8 mouse cellular contexts compared by ENCODE assay signal in the genomic region with DNA sequence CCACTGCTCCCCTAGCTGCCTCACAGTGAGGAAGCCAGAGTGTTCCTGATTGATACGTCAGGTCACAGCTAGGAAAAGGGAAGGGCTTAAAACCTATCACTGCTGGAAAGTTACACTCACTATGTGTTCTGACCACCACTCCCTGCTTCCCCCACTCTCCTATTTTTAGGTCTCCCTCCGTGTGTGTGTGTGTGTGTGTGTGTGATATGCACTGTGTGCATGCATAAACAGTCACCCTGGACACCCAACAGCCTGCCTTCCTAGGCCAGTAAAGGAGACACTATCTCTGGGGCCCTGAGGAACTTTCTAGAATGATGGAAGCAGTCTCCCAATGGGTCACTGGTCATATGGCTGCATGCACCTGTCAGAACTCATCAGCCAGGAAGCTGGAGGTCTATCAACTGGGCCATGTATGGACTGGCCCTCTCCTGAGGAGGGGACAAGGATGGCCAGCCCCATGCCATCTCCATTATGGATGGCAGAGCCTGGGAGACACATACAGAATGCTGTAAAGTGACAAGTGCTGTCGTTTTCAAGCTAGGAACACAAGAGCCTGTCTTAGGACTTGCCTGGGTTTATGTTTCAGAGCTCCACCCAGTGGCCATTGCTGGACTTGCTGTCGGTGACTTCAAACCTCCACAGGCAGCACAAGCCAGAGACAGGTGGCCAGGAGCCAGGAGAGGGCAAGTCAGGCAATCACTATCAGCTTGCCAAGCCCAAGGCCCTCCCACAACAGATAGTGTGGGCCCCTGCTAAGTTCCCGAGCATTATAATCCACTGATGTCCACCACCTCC. TPM values are rescaled to one million over a fixed set of nuclear protein-coding genes. Genes with fewer than 3 reads are reported as not detected.
A peak's percentile ranks its signal among the peaks of the same experiment; 100 is the strongest.
DNase-seq lines count a peak whose midpoint lies in the region; ATAC-seq lines count a peak whose summit lies in the region.

No protein-coding gene starts in this region.

- peak overlapping the region; percentile 83 for H3K4me3 ChIP-seq in megakaryocyte, embryonic 14.5 days (replicated peaks)

- peaks cover 98% of the 10 kb centered on the region for H3K4me1 ChIP-seq in megakaryocyte, embryonic 14.5 days

- H3K9me3 ChIP-seq in megakaryocyte, embryonic 14.5 days = no peaks in the 10 kb centered on the region

- H3K36me3 ChIP-seq in megakaryocyte, embryonic 14.5 days (replicated peaks; ENCODE audit: low read length) = peaks cover 86% of the 10 kb centered on the region

- no peaks in the 10 kb centered on the region for H3K27me3 ChIP-seq in megakaryocyte, embryonic 14.5 days (replicated peaks)

- ATAC-seq in inflammation-experienced regulatory T-cells, adult 6 months = peak; percentile 89

- peak; percentile 46 for DNase-seq in WW6 (ENCODE audit: low read depth, low spot score)
- DNase-seq in cerebellum, postnatal 36 days = peak; percentile 96 to 98
- peak; percentile 97 for DNase-seq in gastrocnemius, postnatal 10 days
- peak; percentile 73 to 95 for DNase-seq in left cerebral cortex, adult 9 months (ENCODE audit: low spot score in 2 of 2)
- peak; percentile 93 to 94 for DNase-seq in right cerebral cortex, postnatal 10 days (ENCODE audit: low spot score in 2 of 2)
- peak; percentile 91 for DNase-seq in urinary bladder, postnatal 14 days (ENCODE audit: low spot score)

RNA-seq across cellular contexts. Expression of gene C130050O18Rik, which starts 6.9 kb away (rescaled TPM):
- total RNA-seq in gastrocnemius, postnatal 10 days (2021) = 1 to 10 TPM; 1.0 to 1.5 TPM
- polyA plus RNA-seq in inflammation-experienced regulatory T-cells, adult 6 months (2017; shearing (Covaris generic)) = not detected
- 1.8 TPM in 1 of 2 replicates, not detected in the other for polyA plus RNA-seq in megakaryocyte, embryonic 14.5 days (2012; ENCODE audit: insufficient read depth, low replicate concordance)

RNA-seq across cellular contexts. Expression of gene Gpr146, which starts 20.7 kb away (rescaled TPM):
- total RNA-seq in gastrocnemius, postnatal 10 days (2021) = 10 to 100 TPM; 13.0 to 19.0 TPM
- 1 to 10 TPM; 3.9 to 5.8 (median 5.2) TPM for polyA plus RNA-seq in inflammation-experienced regulatory T-cells, adult 6 months (2017; shearing (Covaris generic))
- polyA plus RNA-seq in megakaryocyte, embryonic 14.5 days (2012; ENCODE audit: insufficient read depth, low replicate concordance) = 54.8 and 69.9 TPM in 2 replicates

RNA-seq across cellular contexts. Expression of gene Gper1, which starts 24.8 kb away (rescaled TPM):
- total RNA-seq in gastrocnemius, postnatal 10 days (2021) = 1 to 10 TPM; 2.3 to 2.7 TPM
- not detected for polyA plus RNA-seq in inflammation-experienced regulatory T-cells, adult 6 months (2017; shearing (Covaris generic))
- not detected in 2 replicates for polyA plus RNA-seq in megakaryocyte, embryonic 14.5 days (2012; ENCODE audit: insufficient read depth, low replicate concordance)

RNA-seq across cellular contexts. Expression of gene Cyp2w1, which starts 45.7 kb away (rescaled TPM):
- total RNA-seq in gastrocnemius, postnatal 10 days (2021) = not detected
- polyA plus RNA-seq in inflammation-experienced regulatory T-cells, adult 6 months (2017; shearing (Covaris generic)) = not detected
- polyA plus RNA-seq in megakaryocyte, embryonic 14.5 days (2012; ENCODE audit: insufficient read depth, low replicate concordance) = not detected in 2 replicates

RNA-seq across cellular contexts. Expression of gene Cox19, which starts 46.9 kb away (rescaled TPM):
- 10 to 100 TPM; 72.0 to 76.4 TPM for total RNA-seq in gastrocnemius, postnatal 10 days (2021)
- 10 to 100 TPM; 52.5 to 66.7 (median 65.2) TPM for polyA plus RNA-seq in inflammation-experienced regulatory T-cells, adult 6 months (2017; shearing (Covaris generic))
- 51.4 and 67.9 TPM in 2 replicates for polyA plus RNA-seq in megakaryocyte, embryonic 14.5 days (2012; ENCODE audit: insufficient read depth, low replicate concordance)

Comparison
In these comparisons a context has a peak if more than half of its experiments do, and no peak if none do; other contexts are left out.
1. Peak in every context shown above with its lines: DNase-seq, ATAC-seq and H3K4me3 ChIP-seq.
2. DNase-seq: peak in every context shown above with its lines; median percentile 97 in cerebellum, postnatal 36 days; 97 in gastrocnemius, postnatal 10 days; 94 in right cerebral cortex, postnatal 10 days; 91 in urinary bladder, postnatal 14 days; 84 in left cerebral cortex, adult 9 months; 46 in WW6.